Mouse (Mus musculus) embryonic facial prominence, embryonic 13.5 days (tissue): ENCODE data around the gene Prkca. TPM values are rescaled to one million over a fixed set of nuclear protein-coding genes. Genes with fewer than 3 reads are reported as not detected.
"Not testable (repeated sequence)": the region's sequence is repeated elsewhere in the genome, so short reads cannot be mapped to it uniquely, and the experiment has no call there.

Source experiments
- ATAC-seq: fragments of 200-750 bp; cut with Nextera tagmentation; 2 replicates; pipeline ENCODE4 v1.8.0; 2017; ENCODE audit warnings: low read depth; ENCODE audit not compliant: insufficient number of reproducible peaks, insufficient read depth, low FRiP score, low TSS enrichment
- H3K27ac ChIP-seq: fragments of 300-500 bp; sonication (generic); 2 replicates; pipeline ENCODE4 v1.5.1; 2015; ENCODE audit warnings: moderate library complexity, mild to moderate bottlenecking, inconsistent platforms
- H3K27me3 ChIP-seq: fragments of 300-500 bp; sonication (generic); 2 replicates; pipeline ENCODE4 v1.6.1; 2015; ENCODE audit warnings: mild to moderate bottlenecking, inconsistent platforms
- H3K36me3 ChIP-seq: fragments of 300-500 bp; sonication (generic); 2 replicates; pipeline ENCODE4 v1.6.1; 2015; ENCODE audit warnings: mild to moderate bottlenecking, inconsistent platforms
- H3K4me1 ChIP-seq: fragments of 300-500 bp; sonication (generic); 2 replicates; pipeline ENCODE4 v1.6.1; 2015; ENCODE audit warnings: inconsistent platforms
- H3K4me2 ChIP-seq: fragments of 300-500 bp; sonication (generic); 2 replicates; pipeline ENCODE4 v1.6.1; 2015; ENCODE audit warnings: moderate library complexity, mild to moderate bottlenecking, inconsistent platforms
- H3K4me3 ChIP-seq: fragments of 300-500 bp; sonication (generic); 2 replicates; pipeline ENCODE4 v1.5.1; 2015; ENCODE audit warnings: mild to moderate bottlenecking, inconsistent platforms
- H3K9ac ChIP-seq: fragments of 300-500 bp; sonication (generic); 2 replicates; pipeline ENCODE4 v1.6.1; 2015; ENCODE audit warnings: mild to moderate bottlenecking, inconsistent platforms
- H3K9me3 ChIP-seq: fragments of 300-500 bp; sonication (generic); 2 replicates; pipeline ENCODE4 v1.6.1; 2016; ENCODE audit warnings: inconsistent platforms
- WGBS: fragments of 180-500 bp; shearing (Covaris S2); methylation state at CpG from one replicate; pipeline ENCODE4 v1.1.7; 2015; ENCODE audit warnings: mixed read lengths; 5-methylcytosine and 5-hydroxymethylcytosine counted together
- polyA plus RNA-seq: library from polyadenylated mRNA; unstranded; fragments of >200 nt; fragmentation: Nextera tagmentation; extraction: Ambion mirVana; gene quantifications from 2 replicates; pipeline ENCODE4 v1.2.1, GENCODE M21; 2015

Prkca gene
- polyA plus RNA-seq, 1 experiment from 2014 or later: 10.2 TPM

- Histone ChIP-seq H3K4me2 (no peak overlapping the region), H3K27me3 (no peaks in the 10 kb centered on the region), H3K27ac (no peak overlapping the region), H3K4me3 (no peak overlapping the region), H3K9ac (no peak overlapping the region), H3K4me1 (no peaks in the 10 kb centered on the region), H3K36me3 (no peaks in the 10 kb centered on the region), H3K9me3 (no peaks in the 10 kb centered on the region)
- no peak for ATAC-seq
- 92% methylated on average over 5 of the region's 5 CpGs for WGBS
Measured at GRCm38 (mm10) chr11:108088063-108088462, 255.7 kb downstream of the Prkca start.

DNA sequence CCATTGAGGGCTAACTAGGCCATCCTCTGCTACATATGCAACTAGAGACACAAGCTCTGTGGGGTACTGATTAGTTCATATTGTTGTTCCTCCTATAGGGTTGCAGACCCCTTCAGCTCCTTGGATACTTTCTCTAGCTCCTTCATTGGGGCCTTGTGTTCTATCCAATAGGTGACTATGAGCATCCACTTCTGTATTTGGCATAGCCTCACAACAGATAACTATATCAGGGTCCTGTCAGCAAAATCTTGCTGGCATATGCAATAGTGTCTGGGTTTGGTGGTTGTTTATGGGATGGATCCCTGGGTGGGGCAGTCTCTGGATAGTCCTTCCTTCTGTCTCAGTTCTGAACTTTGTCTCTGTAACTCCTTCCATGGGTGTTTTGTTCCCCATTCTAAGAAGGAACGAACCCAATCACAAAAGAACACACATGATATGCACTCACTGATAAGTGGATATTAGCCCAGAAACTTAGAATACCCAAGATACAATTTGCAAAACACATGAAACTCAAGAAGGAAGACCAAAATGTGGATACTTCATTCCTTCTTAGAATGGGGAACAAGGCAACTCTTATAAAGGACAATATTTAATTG lies 256.5 kb downstream of the Prkca start:
- H3K4me2 ChIP-seq, H3K9me3 ChIP-seq, H3K36me3 ChIP-seq, H3K27ac ChIP-seq, H3K9ac ChIP-seq, H3K4me3 ChIP-seq, H3K4me1 ChIP-seq, ATAC-seq, H3K27me3 ChIP-seq: not testable (repeated sequence)
- WGBS: 77% methylated on average over 1 of the region's 1 CpGs

DNA sequence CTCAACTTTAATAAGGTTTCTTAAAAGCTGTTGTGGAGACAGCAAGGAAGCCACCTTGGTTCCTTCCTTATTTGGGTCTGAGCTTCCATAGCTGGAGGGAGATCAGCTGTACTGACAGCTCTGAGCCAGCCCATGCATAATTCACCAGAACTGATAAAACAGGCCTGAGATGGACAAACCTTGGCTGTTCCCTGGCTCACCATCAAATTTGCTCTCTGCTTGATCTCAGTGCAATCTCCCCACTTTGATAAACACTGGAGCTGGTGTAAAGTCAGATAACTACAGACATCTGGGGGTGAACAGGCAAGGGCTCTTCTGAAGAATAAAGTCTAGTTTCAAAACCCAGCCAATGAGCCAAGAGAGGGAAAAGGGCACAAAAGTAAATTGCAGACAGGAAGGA lies 261.1 kb downstream of the Prkca start:
- no peak overlapping the region for H3K4me3 ChIP-seq
- no peak overlapping the region for H3K27ac ChIP-seq
- no peak for ATAC-seq
- H3K9ac ChIP-seq: no peak overlapping the region
- no peaks in the 10 kb centered on the region for H3K9me3 ChIP-seq
- H3K36me3 ChIP-seq: no peaks in the 10 kb centered on the region
- no peak overlapping the region for H3K4me2 ChIP-seq
- no peaks in the 10 kb centered on the region for H3K27me3 ChIP-seq
- H3K4me1 ChIP-seq: no peaks in the 10 kb centered on the region

- H3K27me3 ChIP-seq: no peaks in the 10 kb centered on the region
- no peak overlapping the region for H3K27ac ChIP-seq
- no peak overlapping the region for H3K9ac ChIP-seq
- H3K9me3 ChIP-seq: no peaks in the 10 kb centered on the region
- no peak for ATAC-seq
- H3K4me3 ChIP-seq: no peak overlapping the region
- H3K36me3 ChIP-seq: no peaks in the 10 kb centered on the region
- H3K4me1 ChIP-seq: no peaks in the 10 kb centered on the region
- no peak overlapping the region for H3K4me2 ChIP-seq
- 85% methylated on average over 5 of the region's 5 CpGs for WGBS
Measured at GRCm38 (mm10) chr11:108079946-108080650, 263.6 kb downstream of the Prkca start.

GRCm38 (mm10) chr11:108079454-108079853 lies 264.3 kb downstream of the Prkca start:
- no peak overlapping the region for H3K27ac ChIP-seq
- no peaks in the 10 kb centered on the region for H3K27me3 ChIP-seq
- no peaks in the 10 kb centered on the region for H3K36me3 ChIP-seq
- WGBS: 93% methylated on average over 5 of the region's 5 CpGs
- no peak overlapping the region for H3K9ac ChIP-seq
- no peak for ATAC-seq
- H3K9me3 ChIP-seq: no peaks in the 10 kb centered on the region
- no peaks in the 10 kb centered on the region for H3K4me1 ChIP-seq
- no peak overlapping the region for H3K4me3 ChIP-seq
- H3K4me2 ChIP-seq: no peak overlapping the region

GRCm38 (mm10) chr11:108077514-108077913 lies 266.2 kb downstream of the Prkca start:
- no peak for ATAC-seq
- H3K9me3 ChIP-seq: no peaks in the 10 kb centered on the region

GRCm38 (mm10) chr11:108072606-108073243 lies 271.0 kb downstream of the Prkca start:
- no peak for ATAC-seq
- no peaks in the 10 kb centered on the region for H3K27me3 ChIP-seq
- H3K4me2 ChIP-seq: no peak overlapping the region
- no peaks in the 10 kb centered on the region for H3K36me3 ChIP-seq
- H3K4me1 ChIP-seq: no peaks in the 10 kb centered on the region
- no peak overlapping the region for H3K4me3 ChIP-seq
- H3K9me3 ChIP-seq: no peaks in the 10 kb centered on the region
- WGBS: 78% methylated on average over 6 of the region's 6 CpGs
- H3K9ac ChIP-seq: no peak overlapping the region
- no peak overlapping the region for H3K27ac ChIP-seq

More at GRCm38 (mm10) chr11:108077514-108077913, 266.2 kb downstream of the Prkca start:
- H3K4me2 ChIP-seq: no peak overlapping the region
- no peak overlapping the region for H3K4me3 ChIP-seq
- H3K9ac ChIP-seq: no peak overlapping the region
- 96% methylated on average over 3 of the region's 3 CpGs for WGBS
- H3K27me3 ChIP-seq: no peaks in the 10 kb centered on the region
- H3K36me3 ChIP-seq: no peaks in the 10 kb centered on the region
- no peaks in the 10 kb centered on the region for H3K4me1 ChIP-seq
- no peak overlapping the region for H3K27ac ChIP-seq

GRCm38 (mm10) chr11:108071230-108071629 lies 272.5 kb downstream of the Prkca start:
- H3K9me3 ChIP-seq: no peaks in the 10 kb centered on the region
- no peak overlapping the region for H3K4me2 ChIP-seq
- WGBS: 80% methylated on average over 6 of the region's 6 CpGs
- no peaks in the 10 kb centered on the region for H3K4me1 ChIP-seq
- no peak overlapping the region for H3K4me3 ChIP-seq
- no peak overlapping the region for H3K9ac ChIP-seq
- ATAC-seq: no peak
- H3K36me3 ChIP-seq: no peaks in the 10 kb centered on the region
- no peaks in the 10 kb centered on the region for H3K27me3 ChIP-seq
- H3K27ac ChIP-seq: no peak overlapping the region

GRCm38 (mm10) chr11:108070038-108070437 lies 273.7 kb downstream of the Prkca start:
- H3K4me3 ChIP-seq: no peak overlapping the region
- 55% methylated on average over 6 of the region's 6 CpGs for whole genome bisulfite sequencing
- H3K27ac ChIP-seq: no peak overlapping the region
- H3K4me1 ChIP-seq: no peaks in the 10 kb centered on the region
- H3K9me3 ChIP-seq: no peaks in the 10 kb centered on the region
- H3K36me3 ChIP-seq: no peaks in the 10 kb centered on the region
- no peaks in the 10 kb centered on the region for H3K27me3 ChIP-seq
- H3K4me2 ChIP-seq: no peak overlapping the region
- H3K9ac ChIP-seq: no peak overlapping the region
- no peak for ATAC-seq

- Histone ChIP-seq H3K4me2 (no peak overlapping the region), H3K36me3 (no peaks in the 10 kb centered on the region), H3K4me1 (no peaks in the 10 kb centered on the region), H3K9ac (no peak overlapping the region), H3K4me3 (no peak overlapping the region), H3K9me3 (no peaks in the 10 kb centered on the region), H3K27ac (no peak overlapping the region), H3K27me3 (no peaks in the 10 kb centered on the region)
- ATAC-seq: no peak
- 75% methylated on average over 5 of the region's 5 CpGs for WGBS
Measured at GRCm38 (mm10) chr11:108068430-108068829, 275.3 kb downstream of the Prkca start.

GRCm38 (mm10) chr11:108067161-108067560 lies 276.6 kb downstream of the Prkca start:
- Histone ChIP-seq H3K27ac (no peak overlapping the region), H3K36me3 (no peaks in the 10 kb centered on the region), H3K9ac (no peak overlapping the region), H3K4me1 (0 out of 2 replicates have a peak, but pooled peaks cover 6% of the 10 kb centered on the region), H3K27me3 (no peaks in the 10 kb centered on the region), H3K9me3 (no peaks in the 10 kb centered on the region), H3K4me2 (no peak overlapping the region), H3K4me3 (no peak overlapping the region)
- ATAC-seq: no peak
- WGBS: 91% methylated on average over 7 of the region's 7 CpGs

- ATAC-seq: no peak
- H3K4me2 ChIP-seq: no peak overlapping the region
- H3K9me3 ChIP-seq: no peaks in the 10 kb centered on the region
- no peak overlapping the region for H3K4me3 ChIP-seq
- H3K27me3 ChIP-seq: no peaks in the 10 kb centered on the region
- WGBS: 62% methylated on average over 3 of the region's 3 CpGs
- no peaks in the 10 kb centered on the region for H3K36me3 ChIP-seq
- H3K9ac ChIP-seq: no peak overlapping the region
- no peak overlapping the region for H3K27ac ChIP-seq
- H3K4me1 ChIP-seq: 0 out of 2 replicates have a peak, but pooled peaks cover 6% of the 10 kb centered on the region
Measured at GRCm38 (mm10) chr11:108064401-108064800, 279.3 kb downstream of the Prkca start.
